Mouse (Mus musculus) G1E (cell line): ENCODE measurements at regions not wholly inside any gene's neighbourhood (a gene's known extent, or its start where the extent isn't known, plus 50 kb on each side); places are given as distances from the start of the nearest gene placed in this dataset.

Experiments
- CTCF ChIP-seq: IDR thresholded peaks from 2 replicates; pipeline ENCODE4 v1.5.1; 2012; ENCODE audit warnings: low read depth, low read length, inconsistent platforms, mixed read lengths
- GATA1 ChIP-seq: IDR thresholded peaks from 2 replicates; pipeline ENCODE4 v1.6.1; 2012; ENCODE audit warnings: borderline replicate concordance, low read length, inconsistent platforms, mixed read lengths
- TAL1 ChIP-seq: conservative IDR thresholded peaks from 2 replicates; pipeline ENCODE4 v1.6.1; 2012; ENCODE audit warnings: low read depth, low read length, inconsistent platforms, mixed read lengths

DNA sequence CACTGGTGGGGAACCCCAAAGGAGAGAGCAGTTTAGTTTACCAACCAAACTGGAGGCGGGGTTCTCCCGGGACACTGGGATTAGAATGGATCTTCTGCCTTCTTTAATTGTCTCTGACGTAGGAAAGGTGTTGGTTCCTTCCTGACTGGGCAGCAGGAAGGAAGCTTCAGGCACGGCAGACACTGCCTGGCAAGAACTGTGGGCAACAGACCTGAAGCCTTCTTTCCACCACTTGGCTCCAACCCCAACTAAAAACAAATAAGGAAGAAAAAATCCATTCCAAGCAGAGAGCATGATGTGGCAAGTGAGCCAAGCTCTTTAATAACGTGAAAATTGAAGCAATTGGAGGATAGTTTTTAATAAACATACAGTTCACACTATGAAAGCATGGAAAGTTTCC lies 155.3 kb downstream of the Gm12728 start:
- no peak for TF ChIP-seq GATA1
- no peak for TF ChIP-seq TAL1
- TF ChIP-seq CTCF: no peak
